Mouse (Mus musculus): ENCODE measurements around the gene Rufy1.

The Rufy1 gene

GRCm38 (mm10) chr11:50421934-50422780 lies 8.8 kb downstream of the Rufy1 start:
- peak; percentile 48 to 77 for DNase-seq

- no peak for DNase-seq
Measured at GRCm38 (mm10) chr11:50421461-50421860, 9.5 kb downstream of the Rufy1 start.

GRCm38 (mm10) chr11:50417856-50418255 lies 13.1 kb downstream of the Rufy1 start:
- DNase-seq: no peak

- no peak for DNase-seq
Measured at GRCm38 (mm10) chr11:50415563-50416241, 15.2 kb downstream of the Rufy1 start.

GRCm38 (mm10) chr11:50407235-50407634 lies 23.7 kb downstream of the Rufy1 start:
- no peak for DNase-seq

- peak; percentile 81 to 82 for DNase-seq
Measured at GRCm38 (mm10) chr11:50403367-50404014, 27.4 kb downstream of the Rufy1 start.

- peak; percentile 29 to 59 for DNase-seq
Measured at GRCm38 (mm10) chr11:50402481-50402880, 28.4 kb downstream of the Rufy1 start.

GRCm38 (mm10) chr11:50398803-50399202 lies 32.1 kb downstream of the Rufy1 start:
- no peak for DNase-seq

GRCm38 (mm10) chr11:50397316-50397715 lies 33.6 kb downstream of the Rufy1 start:
- DNase-seq: no peak

- no peak for DNase-seq
Measured at GRCm38 (mm10) chr11:50396766-50397307, 34.1 kb downstream of the Rufy1 start.

GRCm38 (mm10) chr11:50394731-50395130 lies 36.2 kb downstream of the Rufy1 start:
- DNase-seq: no peak

- DNase-seq: no peak
Measured at GRCm38 (mm10) chr11:50393306-50393705, 37.6 kb downstream of the Rufy1 start.

GRCm38 (mm10) chr11:50391272-50391960 lies 39.5 kb downstream of the Rufy1 start:
- no peak for DNase-seq

GRCm38 (mm10) chr11:50389616-50390015 lies 41.3 kb downstream of the Rufy1 start:
- no peak for DNase-seq

- no peak for DNase-seq
Measured at GRCm38 (mm10) chr11:50389011-50389410, 41.9 kb downstream of the Rufy1 start.

GRCm38 (mm10) chr11:50388217-50388929 lies 42.6 kb downstream of the Rufy1 start:
- no peak for DNase-seq

GRCm38 (mm10) chr11:50387697-50388096 lies 43.2 kb downstream of the Rufy1 start:
- DNase-seq: no peak

- no peak for DNase-seq
Measured at GRCm38 (mm10) chr11:50387167-50387679, 43.7 kb downstream of the Rufy1 start.

- no peak for DNase-seq
Measured at GRCm38 (mm10) chr11:50381311-50381710, 49.6 kb downstream of the Rufy1 start.

- no peak for DNase-seq
Measured at GRCm38 (mm10) chr11:50379023-50379752, 51.7 kb downstream of the Rufy1 start.

All from kidney, postnatal 25 days (tissue).